Mouse (Mus musculus) brain, embryonic 14.5 days (tissue): ENCODE measurements at regions not wholly inside any gene's neighbourhood (a gene's known extent, or its start where the extent isn't known, plus 50 kb on each side); places are given as distances from the start of the nearest gene placed in this dataset.

Experiments
- CTCF ChIP-seq: fragments of 200-500 bp; IDR thresholded peaks from 2 replicates; pipeline ENCODE4 v1.5.1; 2012; ENCODE audit warnings: inconsistent platforms, mild to moderate bottlenecking, moderate library complexity, borderline replicate concordance; ENCODE audit not compliant: insufficient read depth, insufficient read length; ENCODE audit errors: extremely low read depth
- POLR2A ChIP-seq: fragments of 200-500 bp; IDR thresholded peaks from 2 replicates; pipeline ENCODE4 v1.6.1; 2012; ENCODE audit warnings: mild to moderate bottlenecking, inconsistent platforms, borderline replicate concordance; ENCODE audit not compliant: poor library complexity, insufficient read depth, insufficient read length, severe bottlenecking; ENCODE audit errors: extremely low read depth

- TF ChIP-seq CTCF: no peak
- no peak for TF ChIP-seq POLR2A
Observed at GRCm38 (mm10) chr13:10909122-10909751, 548.6 kb upstream of the Chrm3 start.
